Mouse (Mus musculus) brain, embryonic 14.5 days (tissue): ENCODE data around the gene Cnr2.

Source experiments
- CTCF ChIP-seq: fragments of 200-500 bp; IDR thresholded peaks from 2 replicates; pipeline ENCODE4 v1.5.1; 2012; ENCODE audit warnings: inconsistent platforms, mild to moderate bottlenecking, moderate library complexity, borderline replicate concordance; ENCODE audit not compliant: insufficient read depth, insufficient read length; ENCODE audit errors: extremely low read depth
- POLR2A ChIP-seq: fragments of 200-500 bp; IDR thresholded peaks from 2 replicates; pipeline ENCODE4 v1.6.1; 2012; ENCODE audit warnings: mild to moderate bottlenecking, inconsistent platforms, borderline replicate concordance; ENCODE audit not compliant: poor library complexity, insufficient read depth, insufficient read length, severe bottlenecking; ENCODE audit errors: extremely low read depth

GRCm38 (mm10) chr4:135892884-135893283 is 2.3 kb upstream of the Cnr2 start:
- TF ChIP-seq CTCF: no peak
- no peak for TF ChIP-seq POLR2A
